Mouse (Mus musculus) liver, embryonic 13.5 days (tissue): ENCODE results near the gene Celf2. TPM values are rescaled to one million over a fixed set of nuclear protein-coding genes. Genes with fewer than 3 reads are reported as not detected.

Source experiments
- ATAC-seq: fragments of 200-750 bp; cut with Nextera tagmentation; 2 replicates; pipeline ENCODE4 v1.8.0; 2017; ENCODE audit warnings: low read depth, mild to moderate bottlenecking, moderate number of reproducible peaks, moderate library complexity
- DNase-seq: peaks from one replicate; pipeline ENCODE4 v3.0.0; 2022
- H3K27ac ChIP-seq: fragments of 300-500 bp; sonication (generic); 2 replicates; pipeline ENCODE4 v1.5.1; 2015; ENCODE audit warnings: moderate library complexity, mild to moderate bottlenecking, inconsistent platforms
- H3K27me3 ChIP-seq: fragments of 300-500 bp; sonication (generic); 2 replicates; pipeline ENCODE4 v1.6.1; 2015; ENCODE audit warnings: mild to moderate bottlenecking, inconsistent platforms
- H3K36me3 ChIP-seq: fragments of 300-500 bp; sonication (generic); 2 replicates; pipeline ENCODE4 v1.6.1; 2015; ENCODE audit warnings: mild to moderate bottlenecking, inconsistent platforms
- H3K4me1 ChIP-seq: fragments of 300-500 bp; sonication (generic); replicated peaks from 2 replicates; pipeline ENCODE4 v1.6.1; 2015; ENCODE audit warnings: inconsistent platforms
- H3K4me2 ChIP-seq: fragments of 300-500 bp; sonication (generic); 2 replicates; pipeline ENCODE4 v1.6.1; 2015; ENCODE audit warnings: inconsistent platforms, mild to moderate bottlenecking, moderate library complexity
- H3K4me3 ChIP-seq: fragments of 300-500 bp; sonication (generic); replicated peaks from 2 replicates; pipeline ENCODE4 v1.5.1; 2015; ENCODE audit warnings: mild to moderate bottlenecking, inconsistent platforms
- H3K9ac ChIP-seq: fragments of 300-500 bp; sonication (generic); 2 replicates; pipeline ENCODE4 v1.6.1; 2015; ENCODE audit warnings: mild to moderate bottlenecking, inconsistent platforms
- H3K9me3 ChIP-seq: fragments of 300-500 bp; sonication (generic); replicated peaks from 2 replicates; pipeline ENCODE4 v1.6.1; 2016; ENCODE audit warnings: inconsistent platforms
- WGBS: fragments of 180-500 bp; shearing (Covaris S2); methylation state at CpG from one replicate; pipeline ENCODE4 v1.1.7; 2015; ENCODE audit not compliant: insufficient replicate concordance; 5-methylcytosine and 5-hydroxymethylcytosine counted together
- polyA plus RNA-seq: library from polyadenylated mRNA; unstranded; fragments of >200 nt; fragmentation: Nextera tagmentation; extraction: Ambion mirVana; gene quantifications from 2 replicates; pipeline ENCODE4 v1.2.1, GENCODE M21; 2015

Celf2 gene
- polyA plus RNA-seq, 1 experiment from 2014 or later, result 11.0 TPM

DNA sequence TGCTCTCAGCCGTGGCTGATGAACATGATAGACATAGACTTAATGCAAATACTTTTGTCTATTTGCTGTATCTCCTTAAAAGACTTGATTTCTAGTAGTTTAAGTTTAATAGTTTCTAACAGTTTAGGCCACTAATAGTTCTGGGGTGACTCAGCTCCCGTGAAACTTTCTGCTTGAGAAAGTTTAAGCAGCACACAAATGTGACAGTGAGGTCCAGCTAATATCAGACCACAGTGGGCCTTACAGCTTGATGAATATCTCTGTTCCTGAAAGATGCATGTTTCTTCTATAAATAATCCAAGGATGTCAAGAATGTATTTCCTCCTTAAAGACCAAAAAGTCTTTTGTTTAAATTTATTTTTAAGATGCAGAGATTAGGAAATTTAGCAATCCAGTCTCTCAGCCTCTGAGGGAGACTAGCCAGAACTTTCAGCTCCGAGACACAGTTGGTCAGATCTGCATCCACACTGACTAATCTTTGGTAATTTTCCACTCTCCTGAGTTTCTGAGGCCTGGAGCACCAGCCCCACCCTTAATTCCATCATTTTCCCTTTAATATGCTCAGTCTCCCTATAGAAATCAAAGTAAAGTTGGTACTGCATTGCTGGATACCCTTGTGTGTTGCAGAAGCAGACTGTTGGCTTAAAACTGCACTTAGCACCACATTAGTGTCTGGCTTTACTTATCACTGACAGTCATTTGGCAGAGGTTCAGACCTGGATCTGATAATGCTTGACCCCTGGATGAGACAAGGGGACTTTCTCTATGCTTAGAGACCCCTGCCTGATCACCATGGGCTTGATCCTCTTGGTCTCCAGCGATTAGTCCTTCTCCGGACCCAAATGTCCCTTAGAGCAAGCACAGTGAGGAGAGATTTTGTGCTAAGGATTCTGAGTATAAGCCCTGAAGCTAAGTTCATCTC is 436.8 kb downstream of the Celf2 start:
- Histone ChIP-seq H3K27ac (no peak overlapping the region), H3K4me3 (no peak overlapping the region), H3K4me2 (no peak overlapping the region), H3K27me3 (no peaks in the 10 kb centered on the region), H3K36me3 (no peaks in the 10 kb centered on the region), H3K4me1 (no peaks in the 10 kb centered on the region), H3K9me3 (no peaks in the 10 kb centered on the region), H3K9ac (no peak overlapping the region)
- 59% methylated on average over 5 of the region's 5 CpGs for WGBS
- DNase-seq (no peak), ATAC-seq (no peak)

DNA sequence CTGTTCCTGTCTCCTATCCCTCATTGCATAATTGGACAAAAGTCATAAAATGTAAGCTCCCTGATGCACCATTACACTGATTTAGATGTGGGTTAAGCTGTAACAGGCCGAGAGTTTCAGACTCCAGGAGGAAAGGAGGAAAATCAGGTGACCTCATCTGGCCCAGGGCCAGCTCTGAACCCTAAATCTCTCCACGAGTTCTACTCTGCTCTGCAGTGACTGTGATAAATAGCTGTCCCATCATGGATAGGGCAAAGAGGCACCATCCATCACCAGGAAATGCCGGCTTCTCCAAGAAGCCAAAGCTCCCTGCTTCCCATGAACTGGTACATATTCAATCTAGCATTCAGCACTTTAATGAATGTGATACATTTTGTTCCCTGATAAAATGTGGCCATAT is 439.9 kb downstream of the Celf2 start:
- no peak for DNase-seq
- WGBS, result 50% methylated on average over 3 of the region's 3 CpGs
- no peak for ATAC-seq
- Histone ChIP-seq H3K4me1 (no peaks in the 10 kb centered on the region), H3K4me2 (no peak overlapping the region), H3K9me3 (no peaks in the 10 kb centered on the region), H3K36me3 (no peaks in the 10 kb centered on the region), H3K27ac (no peak overlapping the region), H3K27me3 (no peaks in the 10 kb centered on the region), H3K4me3 (no peak overlapping the region), H3K9ac (no peak overlapping the region)

DNA sequence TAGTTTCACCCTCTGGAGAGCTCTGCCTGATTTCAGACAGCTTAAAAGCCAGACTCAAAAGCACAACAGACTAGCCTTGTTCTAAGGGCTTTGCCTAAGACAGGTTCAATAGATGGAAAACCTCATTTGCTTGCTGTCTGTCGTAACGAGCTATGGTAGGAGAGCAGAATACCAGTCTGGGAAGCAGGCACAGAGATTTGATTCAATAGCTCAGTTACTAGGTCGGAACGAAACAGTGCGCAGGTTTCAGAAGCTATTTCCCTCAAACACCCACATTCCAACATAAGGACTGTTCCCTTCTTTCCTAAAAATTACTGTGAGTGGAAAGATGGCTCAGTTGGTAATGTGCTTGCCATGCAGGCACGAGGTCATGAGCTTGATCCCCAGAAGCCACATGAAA is 441.1 kb downstream of the Celf2 start:
- H3K9ac ChIP-seq, result no peak overlapping the region
- no peaks in the 10 kb centered on the region for H3K27me3 ChIP-seq
- H3K27ac ChIP-seq, result no peak overlapping the region
- DNase-seq (no peak), ATAC-seq (no peak)
- H3K36me3 ChIP-seq, result no peaks in the 10 kb centered on the region
- no peaks in the 10 kb centered on the region; the same call in 1 of the 2 replicates for H3K4me1 ChIP-seq
- 73% methylated on average over 6 of the region's 6 CpGs for WGBS
- no peak overlapping the region for H3K4me3 ChIP-seq
- no peaks in the 10 kb centered on the region for H3K9me3 ChIP-seq
- no peak overlapping the region for H3K4me2 ChIP-seq

DNA sequence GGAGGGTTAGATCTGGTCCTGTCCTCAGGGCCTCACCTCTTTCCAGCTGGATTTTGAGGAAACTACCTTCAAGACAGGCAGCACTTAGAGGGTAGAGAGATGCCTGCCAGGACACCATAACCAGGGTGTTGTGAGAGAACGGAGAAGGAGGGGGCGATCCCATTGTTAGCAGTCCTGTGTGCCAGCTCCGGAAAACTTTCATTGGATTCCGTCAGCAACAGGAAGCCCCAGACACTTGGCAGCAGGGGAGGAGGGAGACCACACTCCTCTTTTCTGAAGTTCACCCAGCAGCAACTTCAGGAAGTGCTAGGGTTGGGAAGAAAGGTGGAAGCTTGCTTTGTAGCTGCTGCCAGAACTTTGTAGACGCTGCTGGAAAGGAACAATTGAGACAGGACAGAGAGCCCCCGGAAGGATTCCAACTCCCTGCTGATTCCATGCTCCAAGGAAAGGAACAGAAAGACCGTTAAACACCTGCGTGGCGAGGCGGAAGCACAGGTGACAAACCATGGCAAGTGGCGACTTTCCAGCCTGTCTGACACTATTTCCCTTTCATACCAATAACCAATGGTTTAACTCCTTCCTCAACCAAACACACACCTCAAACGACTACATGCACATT is 445.7 kb downstream of the Celf2 start:
- no peaks in the 10 kb centered on the region for H3K36me3 ChIP-seq
- H3K4me2 ChIP-seq, result no peak overlapping the region
- H3K4me3 ChIP-seq, result no peak overlapping the region
- no peak overlapping the region for H3K9ac ChIP-seq
- 20% methylated on average over 12 of the region's 12 CpGs for WGBS
- H3K4me1 ChIP-seq, result no peaks in the 10 kb centered on the region; the same call in 1 of the 2 replicates
- no peaks in the 10 kb centered on the region for H3K27me3 ChIP-seq
- H3K9me3 ChIP-seq, result no peaks in the 10 kb centered on the region
- H3K27ac ChIP-seq, result no peak overlapping the region
- ATAC-seq, result no peak
- DNase-seq, result no peak

DNA sequence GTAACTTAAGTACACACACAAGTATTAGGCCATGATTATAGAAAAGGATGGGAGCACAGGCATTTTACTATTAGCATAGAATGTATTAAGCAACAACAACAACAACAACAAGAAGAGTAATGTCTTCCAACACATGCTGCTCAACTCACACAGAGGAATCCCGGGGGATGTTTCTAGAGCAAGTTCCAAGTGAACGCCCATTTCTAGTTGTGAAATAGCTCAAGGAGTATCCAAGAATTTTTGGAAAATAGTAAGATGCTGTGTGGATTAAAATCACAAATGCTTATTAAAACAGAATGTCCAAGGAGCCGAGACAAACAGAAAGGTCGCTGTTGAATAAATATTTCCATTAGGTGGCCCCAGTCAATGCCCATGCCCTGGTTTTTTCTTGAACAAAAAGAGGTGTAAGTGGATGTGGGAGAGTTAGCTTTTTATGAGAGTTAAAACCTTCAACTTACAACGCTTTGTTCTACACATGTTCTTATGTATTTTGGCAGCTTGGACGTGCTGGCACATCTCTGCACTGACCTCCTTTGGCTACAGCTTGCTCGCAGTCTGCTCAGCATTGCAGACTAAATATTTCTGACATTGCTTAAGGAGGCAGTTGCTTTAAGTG is 448.8 kb downstream of the Celf2 start:
- H3K9ac ChIP-seq, result no peak overlapping the region
- no peak overlapping the region for H3K27ac ChIP-seq
- no peaks in the 10 kb centered on the region; the same call in 1 of the 2 replicates for H3K4me1 ChIP-seq
- H3K4me3 ChIP-seq, result no peak overlapping the region
- H3K9me3 ChIP-seq, result no peaks in the 10 kb centered on the region
- DNase-seq (no peak), ATAC-seq (no peak)
- no peak overlapping the region for H3K4me2 ChIP-seq
- WGBS, result 67% methylated on average over 7 of the region's 7 CpGs
- no peaks in the 10 kb centered on the region for H3K36me3 ChIP-seq
- H3K27me3 ChIP-seq, result no peaks in the 10 kb centered on the region

DNA sequence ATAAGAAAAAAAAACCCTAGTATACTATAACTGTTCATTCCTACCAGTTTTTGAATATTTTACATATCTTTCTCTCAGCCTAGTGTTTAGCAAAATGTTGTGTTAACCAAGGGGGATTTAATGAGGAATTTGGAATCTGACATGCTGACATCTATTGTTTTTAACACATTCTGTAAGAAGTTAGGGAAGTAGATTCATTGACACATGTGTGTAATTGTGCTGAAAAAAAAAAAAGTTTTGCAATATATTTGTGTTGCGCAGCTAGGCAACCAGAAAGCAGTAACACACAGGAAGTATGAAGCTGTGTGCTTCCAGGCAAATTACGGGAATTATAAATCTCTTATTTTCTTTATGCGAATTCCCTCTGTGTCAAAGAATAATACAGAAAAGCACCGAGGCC is 453.0 kb downstream of the Celf2 start:
- no peaks in the 10 kb centered on the region for H3K9me3 ChIP-seq
- H3K4me1 ChIP-seq, result no peaks in the 10 kb centered on the region
- DNase-seq (no peak), ATAC-seq (no peak)
- no peaks in the 10 kb centered on the region for H3K36me3 ChIP-seq
- H3K9ac ChIP-seq, result no peak overlapping the region
- 67% methylated on average over 4 of the region's 4 CpGs for WGBS
- no peak overlapping the region for H3K4me2 ChIP-seq
- no peak overlapping the region for H3K27ac ChIP-seq
- H3K27me3 ChIP-seq, result no peaks in the 10 kb centered on the region
- no peak overlapping the region for H3K4me3 ChIP-seq

DNA sequence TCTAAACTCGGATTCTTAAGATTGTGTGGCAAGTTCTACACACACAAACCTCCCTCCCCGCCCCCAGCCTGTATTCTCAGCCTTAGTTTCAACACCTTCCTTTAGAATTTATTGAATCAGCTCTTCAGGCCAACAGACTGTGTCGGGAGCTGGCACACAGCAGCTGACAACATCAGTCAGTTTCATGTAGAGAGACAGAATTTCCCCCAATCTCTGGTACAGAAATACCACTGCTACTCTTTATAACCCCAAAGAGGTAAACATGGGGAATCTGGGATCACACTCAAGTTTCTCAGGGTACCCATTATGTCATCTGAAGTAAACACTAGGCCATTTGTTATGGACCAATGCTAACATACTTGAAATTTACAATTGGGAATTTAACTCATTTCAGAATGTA is 453.4 kb downstream of the Celf2 start:
- ATAC-seq (no peak), DNase-seq (no peak)
- no peak overlapping the region for H3K27ac ChIP-seq
- H3K36me3 ChIP-seq, result no peaks in the 10 kb centered on the region
- no peaks in the 10 kb centered on the region for H3K4me1 ChIP-seq
- H3K4me2 ChIP-seq, result no peak overlapping the region
- 39% methylated on average over 3 of the region's 3 CpGs for WGBS
- no peak overlapping the region for H3K4me3 ChIP-seq
- H3K9me3 ChIP-seq, result no peaks in the 10 kb centered on the region
- no peak overlapping the region for H3K9ac ChIP-seq
- no peaks in the 10 kb centered on the region for H3K27me3 ChIP-seq

DNA sequence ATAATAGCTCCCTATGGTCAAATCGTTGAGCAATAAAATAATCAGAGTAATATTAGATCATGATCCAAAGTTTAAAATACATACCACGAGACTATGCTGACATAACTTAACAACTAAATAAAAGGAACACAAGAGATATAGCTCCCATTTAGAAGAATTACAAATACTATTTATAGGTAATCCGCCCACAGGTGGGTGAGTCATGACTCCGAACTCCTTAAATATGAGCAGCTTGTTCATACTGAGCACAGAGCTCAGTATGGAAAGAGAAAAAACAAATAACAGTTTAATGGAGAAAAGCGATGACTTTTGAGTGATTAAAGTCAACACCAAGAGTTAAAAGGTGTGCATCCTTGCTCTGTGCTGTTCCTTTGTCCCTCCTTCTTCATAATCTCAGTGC is 458.3 kb downstream of the Celf2 start:
- Histone ChIP-seq H3K9ac (no peak overlapping the region), H3K4me1 (no peaks in the 10 kb centered on the region)
- 68% methylated on average over 5 of the region's 5 CpGs for WGBS

DNA sequence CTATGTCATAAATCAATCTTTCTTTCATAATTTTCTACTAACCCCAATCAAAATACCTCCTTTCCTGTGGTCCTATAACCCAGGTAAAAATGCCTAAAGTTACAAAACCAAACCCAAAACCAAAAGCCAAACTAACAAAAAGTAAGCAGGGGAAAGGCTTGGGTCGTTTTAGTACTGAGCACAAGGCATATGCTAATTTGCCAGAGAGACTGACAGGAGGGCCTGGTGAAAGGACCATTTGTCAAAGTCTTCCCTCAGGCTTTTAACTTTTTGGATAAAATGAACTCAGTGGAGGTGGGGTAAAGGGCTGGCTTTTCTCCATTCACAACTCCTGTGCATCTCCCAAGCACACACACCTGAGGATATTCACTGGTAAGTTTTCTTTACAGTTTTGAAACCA is 463.2 kb downstream of the Celf2 start:
- WGBS, result 11% methylated on average over 1 of the region's 1 CpGs
- H3K27me3 ChIP-seq, result no peaks in the 10 kb centered on the region
- H3K36me3 ChIP-seq, result no peaks in the 10 kb centered on the region
- ATAC-seq (no peak), DNase-seq (no peak)
- no peaks in the 10 kb centered on the region for H3K9me3 ChIP-seq
- no peak overlapping the region for H3K4me2 ChIP-seq
- no peak overlapping the region for H3K9ac ChIP-seq
- H3K27ac ChIP-seq, result no peak overlapping the region
- no peak overlapping the region for H3K4me3 ChIP-seq
- H3K4me1 ChIP-seq, result no peaks in the 10 kb centered on the region

More for the DNA sequence above, 458.3 kb downstream of the Celf2 start:
- no peak for ATAC-seq
- H3K36me3 ChIP-seq, result no peaks in the 10 kb centered on the region
- no peak overlapping the region for H3K27ac ChIP-seq
- no peak overlapping the region for H3K4me3 ChIP-seq
- H3K9me3 ChIP-seq, result no peaks in the 10 kb centered on the region
- no peak overlapping the region for H3K4me2 ChIP-seq
- no peak for DNase-seq
- H3K27me3 ChIP-seq, result no peaks in the 10 kb centered on the region

DNA sequence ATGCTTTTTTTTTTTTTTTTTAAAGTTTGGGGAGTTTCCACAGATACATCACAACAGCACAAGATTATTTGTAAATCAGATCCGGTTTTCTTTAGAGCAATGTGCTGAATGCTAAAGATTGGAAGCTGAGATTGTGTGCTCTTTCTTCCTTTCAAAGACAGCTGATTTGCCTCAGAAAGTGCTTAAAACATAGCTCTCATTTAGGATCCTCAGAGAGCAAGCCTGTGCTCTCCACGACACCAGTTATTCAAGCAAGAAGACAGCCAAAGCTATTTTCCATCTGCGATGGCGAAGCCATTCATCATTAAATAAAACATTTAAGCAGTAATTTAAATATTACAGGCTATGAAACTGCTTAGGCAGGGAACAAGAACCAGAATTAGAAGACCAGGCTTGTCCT is 463.8 kb downstream of the Celf2 start:
- Histone ChIP-seq H3K4me2 (no peak overlapping the region), H3K4me1 (no peaks in the 10 kb centered on the region), H3K4me3 (no peak overlapping the region), H3K27me3 (no peaks in the 10 kb centered on the region), H3K27ac (no peak overlapping the region), H3K9ac (no peak overlapping the region), H3K9me3 (no peaks in the 10 kb centered on the region), H3K36me3 (no peaks in the 10 kb centered on the region)
- no peak for DNase-seq
- 67% methylated on average over 4 of the region's 4 CpGs for WGBS
- no peak for ATAC-seq

DNA sequence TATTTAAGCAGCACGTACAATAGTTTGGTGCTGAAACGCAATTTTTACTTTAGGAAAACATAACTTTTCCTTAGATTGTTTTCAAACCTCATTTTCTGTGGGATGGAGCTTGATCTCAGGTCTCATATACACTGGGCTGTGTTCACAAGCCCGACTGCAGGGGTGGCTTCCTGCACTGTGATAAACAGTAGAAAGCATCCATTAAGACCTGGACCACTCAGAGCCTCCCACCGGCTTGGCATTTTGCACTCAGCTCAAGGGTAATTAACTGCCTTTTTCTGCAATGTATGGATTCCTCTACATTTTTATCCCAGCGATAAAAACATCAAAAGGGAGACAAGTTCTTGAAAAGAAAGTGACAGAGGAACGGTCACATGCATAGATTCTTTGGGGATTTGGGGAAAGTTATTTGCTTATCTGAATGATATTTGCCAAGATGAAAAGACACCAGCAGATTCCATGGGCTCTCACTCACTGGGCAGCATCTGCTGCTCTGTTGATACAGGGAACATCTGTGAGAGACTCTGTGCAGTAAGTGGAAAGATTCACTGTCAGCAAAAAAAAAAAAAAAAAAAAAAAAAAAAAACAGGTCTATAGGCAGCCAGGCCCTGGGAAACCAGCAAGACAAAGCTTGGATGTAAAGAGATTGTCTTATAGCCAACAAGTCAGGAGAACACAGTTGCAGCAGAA is 465.4 kb downstream of the Celf2 start:
- Histone ChIP-seq H3K27ac (no peak overlapping the region), H3K9ac (no peak overlapping the region), H3K36me3 (no peaks in the 10 kb centered on the region), H3K9me3 (no peaks in the 10 kb centered on the region), H3K4me3 (no peak overlapping the region), H3K4me2 (no peak overlapping the region), H3K4me1 (no peaks in the 10 kb centered on the region), H3K27me3 (no peaks in the 10 kb centered on the region)
- no peak for DNase-seq
- WGBS, result 55% methylated on average over 6 of the region's 6 CpGs
- ATAC-seq, result no peak
